Mouse (Mus musculus) testis, adult 2 months (tissue): ENCODE data around the gene Cdc73.

ENCODE experiments used
- CTCF ChIP-seq: fragments of 200-500 bp; IDR thresholded peaks from 2 replicates; pipeline ENCODE4 v1.5.1; 2012; ENCODE audit warnings: low read depth, mild to moderate bottlenecking, inconsistent platforms, low read length, moderate library complexity; ENCODE audit not compliant: control insufficient read depth, insufficient read depth, insufficient replicate concordance
- POLR2A ChIP-seq: fragments of 200-500 bp; IDR thresholded peaks from 2 replicates; pipeline ENCODE4 v1.6.1; 2012; ENCODE audit warnings: low read depth, mild to moderate bottlenecking, inconsistent platforms, low read length, moderate library complexity; ENCODE audit not compliant: control insufficient read depth

DNA sequence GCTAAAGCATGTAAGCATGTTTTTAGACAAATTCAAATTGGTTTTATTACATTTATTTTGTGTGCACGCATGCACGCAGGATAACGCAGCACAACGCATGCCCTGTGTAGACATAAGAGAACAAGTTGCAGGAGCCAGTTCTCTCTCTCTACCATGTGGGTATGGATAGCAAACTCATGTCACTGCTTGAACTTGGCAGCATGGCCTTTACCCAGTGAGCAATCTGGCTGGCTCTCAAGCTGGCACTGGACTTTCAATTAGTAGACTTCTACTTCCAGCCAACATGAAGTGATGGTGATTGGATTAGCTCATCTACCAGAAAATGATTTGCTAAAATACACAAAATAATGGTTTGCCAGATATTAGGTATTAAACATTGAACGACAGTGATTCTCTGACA, 21.6 kb downstream of the Cdc73 start:
- TF ChIP-seq CTCF (no peak), POLR2A (no peak)
